Mouse (Mus musculus): ENCODE results near the gene Prrg1.
"Not testable (repeated sequence)": the region's sequence is repeated elsewhere in the genome, so short reads cannot be mapped to it uniquely, and the experiment has no call there.

Gene Prrg1

DNA sequence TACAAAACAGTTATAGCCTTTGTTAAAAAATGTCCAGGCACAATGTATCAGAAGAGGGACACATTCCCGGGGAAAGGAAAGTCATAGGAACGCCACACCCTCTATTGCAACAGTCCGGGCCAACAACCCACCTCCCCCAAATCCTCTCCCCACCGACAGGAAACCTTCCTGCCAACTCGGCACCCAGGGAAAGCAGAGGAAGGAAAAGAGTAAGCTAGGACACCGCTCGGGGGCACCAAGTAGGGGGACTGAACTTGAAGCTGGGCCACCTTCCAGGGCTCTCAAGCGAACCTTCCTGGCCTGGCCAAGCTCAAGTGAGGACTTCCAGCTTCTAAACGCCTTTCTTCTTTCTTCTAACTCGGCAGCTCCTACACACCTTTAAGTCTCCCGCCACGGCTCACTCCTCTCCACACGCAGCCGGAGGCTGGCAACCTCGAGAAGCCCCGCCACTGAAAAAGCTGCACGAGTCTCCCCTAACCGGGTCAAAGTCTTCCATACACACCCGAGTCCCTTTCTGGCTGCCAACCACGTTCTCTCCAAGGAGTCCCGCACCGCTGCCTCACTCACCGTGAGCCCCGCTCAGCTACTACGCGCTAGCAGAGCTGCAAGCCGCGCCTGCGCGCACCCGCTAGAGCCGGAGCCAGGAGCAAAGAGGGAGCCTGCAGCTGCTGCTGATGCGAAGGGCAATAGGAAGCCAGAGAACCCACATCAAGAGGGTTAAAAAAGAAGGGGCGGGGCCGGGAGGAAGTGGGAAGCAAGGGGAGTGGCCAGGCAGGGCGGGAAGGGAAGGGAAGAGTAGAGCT lies at the start of gene Prrg1:
Gene Prrg1, minus strand, starts transcription at position 695 of the 803 bp plus-strand sequence.
- DNase-seq: peak; percentile 4

DNA sequence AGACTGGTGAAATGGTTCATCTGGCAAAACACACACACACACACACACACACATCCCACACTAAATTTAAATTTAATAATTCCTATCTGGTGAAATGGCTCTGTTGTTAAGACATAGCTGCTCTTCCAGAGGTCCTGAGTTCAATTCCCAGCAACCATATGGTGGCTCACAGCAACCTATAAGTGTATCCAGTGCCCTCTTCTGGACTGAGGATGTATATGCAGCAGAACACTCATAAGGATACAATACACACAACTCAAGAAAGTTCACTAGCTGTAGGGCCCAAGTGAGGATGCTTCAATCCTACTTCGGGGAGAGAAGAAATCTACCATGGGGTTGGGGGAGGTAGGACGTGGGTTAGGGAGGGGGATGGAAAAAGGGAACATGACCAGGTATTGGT lies 22.1 kb upstream of the Prrg1 start:
- DNase-seq: no peak

DNA sequence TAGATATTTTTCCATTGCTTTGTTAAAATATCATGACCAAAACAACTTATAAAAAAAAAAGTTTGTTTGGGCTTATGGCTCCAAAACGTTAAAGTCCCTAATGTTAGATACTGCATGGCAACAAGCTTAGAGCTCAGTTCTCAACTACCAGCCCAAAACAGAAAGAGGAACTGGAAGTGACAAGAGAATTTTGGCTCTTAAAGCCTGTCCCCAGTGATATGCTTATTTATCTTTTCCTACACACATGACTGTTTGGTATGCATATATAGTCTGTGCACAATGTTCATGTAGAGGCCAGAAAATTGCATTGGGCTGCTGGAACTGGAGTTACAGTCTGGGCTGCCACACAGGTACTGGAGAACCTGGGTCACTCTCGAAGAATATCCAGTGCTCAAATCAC lies 9.4 kb upstream of the Prrg1 start:
- no peak for DNase-seq

DNA sequence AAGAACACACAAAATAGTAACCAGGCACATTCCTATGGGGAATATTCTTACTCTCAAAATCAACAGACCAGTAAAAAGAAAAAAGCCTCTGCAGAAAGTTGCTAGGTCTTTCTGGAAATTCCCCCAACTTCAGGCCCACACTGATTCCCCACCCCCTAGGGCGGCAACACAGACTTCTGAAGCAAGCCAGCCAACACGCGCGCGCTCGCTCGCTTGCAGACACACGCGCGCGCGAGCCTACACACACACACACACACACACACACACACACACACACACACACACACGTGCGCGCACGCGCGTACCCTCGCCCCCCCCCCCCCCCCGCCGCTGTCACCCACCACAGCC lies 868 bp downstream of the Prrg1 start:
- no peak for DNase-seq

DNA sequence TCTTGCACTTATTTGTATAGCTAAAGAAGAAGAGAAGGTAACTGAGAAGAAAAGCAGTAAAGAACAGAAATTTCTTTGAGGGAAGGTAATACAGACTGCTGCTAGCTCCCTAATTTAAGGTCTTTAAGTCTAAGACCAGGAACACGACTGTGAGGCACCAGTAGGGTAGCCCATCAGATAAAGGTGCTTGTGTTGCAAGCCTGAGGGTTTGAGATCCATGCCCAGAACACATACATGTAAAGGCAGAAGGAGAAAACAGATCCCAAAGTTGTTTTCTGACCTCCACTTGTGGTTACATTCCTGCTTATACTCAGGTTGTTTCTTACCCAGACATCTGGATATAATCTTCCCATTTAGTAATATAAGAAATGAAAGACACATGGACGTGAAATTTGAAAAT lies 20.2 kb downstream of the Prrg1 start:
- DNase-seq: no peak

DNA sequence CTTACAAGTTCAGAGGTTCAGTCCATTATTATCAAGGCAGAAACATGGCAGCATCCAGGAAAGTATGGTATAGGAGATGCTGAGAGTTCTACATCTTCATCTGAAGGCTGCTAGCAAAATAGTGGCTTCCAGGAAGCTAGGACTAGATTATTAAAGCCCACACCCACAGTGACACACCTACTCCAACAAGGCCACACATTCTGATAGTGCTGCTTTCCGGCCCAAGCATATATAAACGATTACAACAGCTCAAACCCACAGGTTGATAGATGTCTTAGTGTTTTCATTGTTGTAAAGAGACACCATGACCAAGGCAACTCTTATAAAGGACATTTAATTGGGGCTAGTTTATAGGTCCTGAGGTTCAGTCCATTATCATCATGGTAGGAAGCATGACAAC lies 30.3 kb downstream of the Prrg1 start:
- DNase-seq: no peak

DNA sequence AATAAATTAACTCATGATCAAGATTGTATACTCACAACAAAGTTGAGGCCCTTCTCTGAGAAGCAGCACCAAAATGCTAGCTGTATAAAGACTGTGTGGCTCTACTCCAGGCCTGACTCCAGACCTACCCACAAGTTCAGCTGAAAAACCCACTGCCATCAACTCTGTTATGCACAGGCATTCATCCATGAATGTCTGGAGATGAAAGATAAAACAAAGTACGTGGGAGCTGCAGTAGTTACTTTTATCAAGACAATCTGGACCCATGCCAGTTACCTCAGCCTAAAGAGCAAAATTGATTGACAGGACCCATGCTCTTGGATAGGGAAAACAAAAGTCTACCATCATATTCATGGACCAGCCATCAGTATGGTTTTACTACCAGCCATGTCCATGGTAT lies 31.0 kb downstream of the Prrg1 start:
- no peak for DNase-seq

DNA sequence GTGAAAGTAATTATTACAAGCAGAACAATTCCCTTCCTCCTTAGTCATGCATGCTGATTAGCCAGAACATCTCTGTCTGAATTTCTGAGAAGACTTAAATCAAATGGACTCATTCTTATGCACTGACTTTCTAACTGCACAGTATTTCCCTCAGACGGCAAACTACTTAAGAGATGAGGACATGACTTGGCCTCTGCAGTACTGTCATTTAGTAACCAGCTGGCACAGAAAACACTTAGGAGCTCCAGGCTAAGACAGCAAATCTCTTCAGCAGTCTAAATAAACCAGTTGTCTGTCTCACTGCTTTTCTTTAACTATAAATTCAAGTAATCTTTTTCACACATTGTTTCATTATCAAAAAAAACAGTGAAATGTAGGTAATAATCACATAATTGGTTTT lies 36.0 kb downstream of the Prrg1 start:
- DNase-seq: no peak

DNA sequence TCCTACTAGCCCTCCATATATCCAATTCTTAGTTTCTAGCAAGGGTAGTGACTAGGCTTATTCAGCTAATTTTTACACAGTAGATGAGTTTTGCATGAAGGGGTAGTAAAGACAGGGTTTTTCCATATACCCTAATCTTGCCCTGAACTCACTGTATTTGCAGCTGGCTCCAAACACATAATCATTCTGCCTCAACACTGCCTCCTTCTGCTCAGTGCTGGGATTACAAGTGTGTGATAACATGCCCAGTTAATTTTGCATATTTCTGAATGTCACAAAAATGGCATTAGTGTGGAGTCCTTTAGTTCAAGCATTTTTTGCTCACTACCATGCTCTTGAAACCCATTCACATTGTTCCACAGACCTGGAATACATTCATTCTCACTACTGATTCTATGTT lies 44.0 kb downstream of the Prrg1 start:
- no peak for DNase-seq

DNA sequence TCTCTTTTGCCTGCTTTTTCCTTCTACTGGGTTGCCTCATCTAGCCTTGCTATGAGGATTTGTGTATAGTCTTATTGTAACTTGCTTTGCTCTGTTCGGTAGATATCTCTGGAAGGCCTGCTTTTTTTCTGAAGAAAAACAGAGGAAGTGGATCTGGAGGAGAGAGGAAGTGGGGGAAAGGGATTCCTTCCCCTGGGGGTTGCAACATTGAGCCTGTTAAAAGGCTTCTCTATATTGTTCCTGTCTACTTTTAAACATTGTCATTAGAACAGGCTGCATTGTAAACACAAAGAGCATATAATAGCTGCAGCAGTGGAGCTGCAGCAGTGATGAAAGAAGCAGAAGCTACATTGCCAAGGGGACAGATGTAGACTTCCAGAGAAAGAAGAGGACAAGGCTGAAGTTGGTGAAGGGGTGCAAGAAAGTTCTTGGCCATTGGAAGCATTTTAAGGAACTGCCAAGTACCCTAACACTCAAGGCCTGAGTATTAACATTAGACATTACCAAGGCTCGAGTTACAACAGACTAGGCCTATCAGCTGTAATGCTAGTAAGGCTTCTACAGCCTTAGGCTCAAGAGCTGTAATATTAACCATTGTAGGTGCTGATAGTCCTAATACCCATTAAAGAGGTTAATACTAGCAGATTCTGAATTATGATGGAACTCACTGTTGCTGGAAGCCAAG lies 44.9 kb downstream of the Prrg1 start:
- DNase-seq: no peak

DNA sequence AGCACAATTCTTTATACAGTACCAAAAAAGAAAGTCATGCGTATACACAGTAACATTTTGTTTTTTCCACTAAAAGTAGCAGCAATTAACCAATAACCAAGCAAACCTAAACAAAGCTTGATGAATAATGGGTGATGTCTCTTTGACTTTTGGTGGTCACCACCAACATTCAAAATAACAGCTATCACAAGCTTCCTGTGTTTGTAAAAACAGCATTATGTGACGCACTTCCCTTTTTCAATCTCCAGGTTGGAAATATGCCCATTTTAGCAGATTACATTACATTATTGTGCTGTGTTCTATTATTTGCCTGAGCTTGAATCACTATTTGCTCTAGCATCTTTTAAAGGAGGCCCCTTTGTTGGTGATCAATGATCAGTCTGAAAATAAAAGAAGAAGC lies 65.4 kb downstream of the Prrg1 start:
- no peak for DNase-seq

DNA sequence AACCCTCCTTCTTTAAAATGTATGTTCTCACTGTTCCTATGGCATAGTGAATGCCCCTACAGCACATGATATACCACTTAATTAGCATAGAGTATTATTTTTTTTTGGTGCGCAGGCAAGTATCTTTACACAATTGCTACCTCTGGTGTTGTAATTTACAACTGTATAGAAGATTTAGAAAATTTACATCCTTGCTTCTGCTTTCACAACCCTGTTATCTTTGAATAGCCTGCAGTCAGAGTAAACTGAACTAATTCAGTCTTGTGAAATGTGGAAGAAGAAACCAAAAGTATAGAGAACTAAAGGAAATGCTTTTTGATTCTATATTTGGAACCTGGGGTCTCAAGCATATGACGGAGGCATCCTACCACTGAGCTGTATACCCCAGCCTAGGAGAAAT lies 100.7 kb downstream of the Prrg1 start:
- DNase-seq: no peak

DNA sequence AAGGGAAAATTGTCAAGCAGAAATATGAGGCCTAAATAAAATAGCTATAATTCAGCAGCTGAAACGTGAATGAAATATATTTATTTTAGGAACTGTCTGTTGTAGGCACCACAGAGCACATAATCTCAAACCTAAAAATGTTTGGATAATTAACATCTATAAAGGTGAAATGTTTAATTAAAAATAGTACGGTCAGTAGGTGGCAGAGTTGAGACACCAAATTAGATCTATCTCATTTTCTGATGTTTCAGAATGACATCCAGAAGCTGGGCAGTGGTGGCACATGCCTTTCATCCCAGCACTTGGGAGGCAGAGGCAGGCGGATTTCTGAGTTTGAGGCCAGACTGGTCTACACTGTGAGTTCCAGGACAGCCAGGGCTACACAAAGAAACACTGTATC lies 104.0 kb downstream of the Prrg1 start:
- no peak for DNase-seq

DNA sequence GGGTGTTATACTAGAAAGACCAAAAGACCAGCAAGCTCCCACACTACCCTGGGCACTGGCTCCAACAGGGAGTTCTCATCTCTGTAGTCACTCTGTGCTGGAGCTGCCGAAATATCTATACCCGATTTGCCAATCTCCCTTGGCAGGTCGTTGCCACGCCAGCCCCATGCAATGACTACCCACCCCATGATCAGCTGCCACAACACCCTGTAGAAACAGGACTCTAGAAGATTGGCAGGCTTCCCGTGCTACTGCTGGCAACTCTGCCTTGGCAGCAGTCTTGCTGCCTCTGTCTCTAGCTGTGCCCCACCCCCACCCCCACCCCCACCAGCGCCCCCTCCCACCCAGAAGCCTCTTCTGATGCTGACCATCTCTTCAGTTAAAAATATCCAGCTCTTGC lies 149.3 kb downstream of the Prrg1 start:
- no peak for DNase-seq

DNA sequence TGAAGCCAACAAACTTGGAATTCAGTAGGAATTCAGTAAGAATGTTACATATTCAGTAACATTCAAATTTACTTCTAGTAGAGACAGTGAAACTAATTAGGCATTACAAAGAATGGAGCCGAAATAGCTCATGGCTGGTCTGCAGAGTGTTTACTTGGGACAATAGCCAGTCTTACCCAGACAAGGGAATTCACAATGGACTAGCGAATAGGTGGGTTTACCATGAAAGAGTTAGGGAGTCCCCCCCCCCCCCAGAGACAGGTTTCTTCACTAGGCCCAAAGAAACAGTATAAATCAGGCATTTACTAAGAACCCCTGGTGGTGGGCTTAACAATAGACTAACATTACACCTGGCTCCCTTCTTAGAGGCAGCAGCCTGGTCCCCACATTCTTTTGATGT lies 180.3 kb downstream of the Prrg1 start:
- not testable (repeated sequence) for DNase-seq

Data from cerebellum, adult 9-11 months (tissue).